Mouse (Mus musculus) B cell, adult 2 months (primary cell): ENCODE measurements around the gene Sord.

Experiments used
- DNase-seq, 2 experiments: peaks; one replicate each; pipeline ENCODE4 v3.0.0; 2022

Gene Sord

GRCm38 (mm10) chr2:122240735-122241134 is 6.2 kb downstream of the Sord start:
- DNase-seq, result no peak

DNA sequence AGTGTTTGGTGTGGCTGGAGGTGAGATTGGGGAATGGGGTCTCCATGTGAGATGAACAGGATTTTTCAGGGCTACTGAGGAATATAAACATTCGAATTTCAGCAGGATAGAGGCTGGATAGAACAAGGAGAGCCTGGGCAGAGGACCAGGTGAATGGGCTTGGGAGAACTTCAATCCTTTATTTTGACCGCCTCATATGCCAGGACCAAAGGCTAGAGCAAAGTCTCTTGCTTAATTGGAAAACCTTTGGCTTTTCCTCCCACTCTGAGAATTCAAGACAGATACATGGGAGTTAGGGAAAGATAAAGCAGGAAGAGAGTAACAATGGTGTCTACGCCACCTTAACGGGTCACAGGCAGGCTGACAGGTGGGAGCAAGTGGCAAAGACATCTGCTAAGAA is 6.7 kb downstream of the Sord start:
- DNase-seq, result no peak

DNA sequence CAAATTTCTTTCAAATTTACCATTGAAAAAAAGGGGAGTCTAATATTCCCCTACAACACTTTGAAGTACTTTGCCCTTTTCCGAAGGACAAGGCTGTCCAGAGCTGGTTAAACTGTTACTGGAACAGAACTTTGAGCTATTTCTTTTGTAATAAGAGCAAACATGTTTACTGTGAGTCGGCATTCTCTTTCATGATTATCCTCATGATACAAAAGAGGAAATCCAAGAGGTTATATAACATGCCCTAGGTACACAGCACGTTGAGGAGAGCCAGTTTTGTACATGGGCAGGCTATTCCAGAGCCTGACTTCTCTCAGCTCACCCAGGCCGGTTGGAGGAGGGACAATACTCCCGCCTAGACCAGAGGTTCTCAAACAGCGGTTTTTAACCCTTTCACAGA is 7.4 kb downstream of the Sord start:
- DNase-seq, result no peak

DNA sequence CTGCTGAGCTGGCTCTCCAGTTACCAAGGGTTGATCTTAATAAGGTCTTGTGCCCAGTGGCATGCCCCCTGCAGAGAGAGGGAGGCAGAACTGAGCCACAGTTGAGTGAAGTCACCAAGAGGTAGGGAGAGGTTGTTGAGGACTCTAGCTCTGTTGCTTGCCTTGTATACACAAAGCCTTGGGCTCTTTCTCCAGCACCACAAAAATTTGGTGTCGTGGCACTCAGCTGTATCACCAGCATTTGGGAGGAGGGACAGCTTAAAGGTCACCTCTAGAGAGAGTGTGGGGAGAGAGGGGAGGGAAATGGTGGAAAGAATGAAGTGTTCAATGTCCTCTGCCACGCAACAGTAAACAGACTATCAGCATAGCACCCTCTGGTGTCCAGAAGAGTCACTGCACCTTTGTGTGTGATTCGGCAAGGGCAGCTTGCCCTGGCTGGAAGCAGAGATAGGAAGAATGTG is 9.2 kb downstream of the Sord start:
- DNase-seq, result peak; percentile 79 to 80

GRCm38 (mm10) chr2:122247786-122248185 is 13.2 kb downstream of the Sord start:
- no peak for DNase-seq

GRCm38 (mm10) chr2:122255997-122256396 is 21.4 kb downstream of the Sord start:
- no peak for DNase-seq

GRCm38 (mm10) chr2:122260729-122261128 is 26.2 kb downstream of the Sord start:
- DNase-seq, result no peak

DNA sequence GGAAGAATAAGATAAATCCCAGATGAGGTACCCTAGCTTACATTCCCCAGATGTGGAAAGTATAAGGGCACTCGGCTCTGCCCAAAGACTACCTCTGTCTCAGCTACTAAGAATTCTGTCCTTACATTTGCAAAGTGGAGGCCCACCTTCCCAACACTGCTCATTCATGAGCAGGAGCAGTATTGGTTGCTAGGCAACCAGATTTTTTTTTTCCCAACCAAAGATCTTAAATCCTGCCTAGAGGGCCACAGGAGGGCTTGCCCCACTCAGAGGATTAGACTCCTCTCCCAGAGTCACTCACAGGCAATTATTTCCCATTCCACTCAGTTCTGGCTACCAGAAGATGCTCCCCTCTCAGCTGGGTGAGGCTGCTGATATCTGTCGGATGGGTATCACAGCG is 30.1 kb downstream of the Sord start:
- no peak for DNase-seq

GRCm38 (mm10) chr2:122266407-122267193 is 32.1 kb downstream of the Sord start:
- no peak for DNase-seq

GRCm38 (mm10) chr2:122278769-122279168 is 44.2 kb downstream of the Sord start:
- no peak for DNase-seq

DNA sequence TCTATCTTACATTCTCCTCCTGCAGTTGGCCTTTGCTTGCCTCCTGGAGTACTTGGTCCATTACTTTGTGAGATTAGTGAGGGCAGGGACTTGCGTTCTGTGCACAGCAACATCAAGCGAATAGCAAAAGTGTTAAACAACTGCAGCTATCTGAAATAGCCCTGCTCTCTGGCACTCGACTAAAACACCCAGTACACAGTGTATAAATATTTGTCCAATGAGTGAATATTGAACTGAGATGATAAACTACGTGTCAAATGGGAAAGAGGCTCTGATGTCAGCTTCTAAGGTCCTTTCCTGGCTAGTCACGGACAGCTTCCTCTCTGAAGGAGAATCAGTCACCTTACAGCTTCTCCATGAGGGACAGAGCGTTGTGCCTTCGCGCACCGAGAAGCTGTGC is 49.5 kb downstream of the Sord start:
- DNase-seq, result no peak

DNA sequence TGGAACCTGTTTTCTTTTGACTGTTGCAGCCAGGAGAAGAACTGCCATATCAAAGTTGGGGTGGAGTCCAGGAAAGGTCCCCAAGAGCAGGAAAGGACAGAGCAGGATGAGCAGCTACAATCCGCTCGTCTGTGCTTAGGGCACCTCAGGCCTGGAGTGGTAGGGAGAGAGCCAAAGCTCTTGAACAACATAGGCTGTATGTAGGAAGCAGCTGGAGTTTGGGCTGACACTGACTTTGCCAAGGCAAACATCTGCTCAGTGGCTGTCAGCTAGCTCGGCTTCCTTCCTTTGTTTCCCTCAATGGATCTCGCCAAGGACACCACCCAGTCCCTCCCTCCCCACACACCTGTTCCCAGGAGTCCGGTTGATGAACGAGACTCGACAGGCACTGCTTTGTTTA is 51.6 kb downstream of the Sord start:
- DNase-seq, result no peak

DNA sequence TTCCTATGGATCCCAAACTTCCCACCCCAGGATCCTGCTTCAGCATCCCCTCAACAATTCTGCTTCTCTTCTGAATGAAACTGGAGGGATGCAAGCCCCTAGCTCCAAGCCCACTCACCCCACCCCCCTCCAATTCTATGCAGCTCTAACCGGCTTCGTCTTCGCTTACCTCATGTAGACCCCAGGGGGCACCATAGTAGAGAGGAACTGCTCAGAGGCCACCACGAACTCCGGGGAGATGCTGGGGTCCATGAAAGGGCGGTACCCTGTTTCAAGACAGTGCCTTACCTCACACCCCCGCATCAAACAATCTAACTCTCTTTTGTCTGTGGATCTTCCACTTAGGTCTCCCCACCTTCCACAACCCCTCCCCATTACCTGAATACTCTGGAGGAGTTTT is 60.4 kb downstream of the Sord start:
- peak; percentile 11 to 17 for DNase-seq

DNA sequence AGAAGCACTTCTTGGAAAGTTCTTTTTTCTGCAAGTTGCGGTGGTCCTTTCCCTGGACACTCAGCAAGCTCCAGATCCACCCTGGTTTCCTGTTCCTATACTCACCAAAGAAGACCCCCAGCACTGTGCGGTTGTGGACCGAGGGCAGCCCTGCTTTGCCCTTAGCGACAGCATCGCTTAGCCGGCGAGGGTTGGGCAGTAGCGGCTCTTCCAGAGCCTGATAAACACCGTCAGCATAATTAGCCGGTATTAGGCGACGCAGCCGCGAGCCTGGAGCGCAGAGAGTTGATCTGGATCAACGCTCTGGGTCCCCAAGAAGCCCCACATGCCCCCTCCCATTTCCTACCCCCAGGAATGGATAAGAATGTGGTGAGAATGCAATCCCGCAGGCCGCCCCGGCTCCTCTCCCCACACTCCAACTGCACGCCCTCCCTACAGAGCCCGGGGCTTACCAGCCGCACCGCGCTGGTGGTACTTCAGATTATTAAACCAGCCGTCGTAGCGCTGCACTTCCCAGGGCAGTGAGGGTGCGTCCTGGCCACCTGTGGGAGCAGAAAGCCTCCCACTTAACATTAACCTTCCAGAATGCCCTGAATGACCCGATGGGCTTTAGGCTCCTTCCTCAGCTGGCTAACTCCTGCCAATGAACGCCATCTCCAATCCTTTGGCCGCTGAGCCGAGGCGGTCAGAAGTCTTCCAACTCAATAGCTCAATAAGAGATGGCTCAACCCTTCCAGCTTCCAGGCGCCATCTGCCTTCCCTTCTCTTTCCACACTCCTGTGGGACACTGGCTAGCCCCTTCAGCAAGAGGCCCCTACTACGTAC is 62.9 kb downstream of the Sord start:
- DNase-seq, result peak; percentile 13 to 25

- peak in 1 of 2 experiments; percentile 26 for DNase-seq
Observed at GRCm38 (mm10) chr2:122298096-122298499, 63.5 kb downstream of the Sord start, which contains the start of gene Duox2. Gene Duox2 (minus strand): TSS chr2:122298449.

- DNase-seq, result peak; percentile 78
Observed at GRCm38 (mm10) chr2:122298596-122299490, 64.3 kb downstream of the Sord start, which contains the start of gene Duoxa2. Gene Duoxa2 (plus strand): TSS chr2:122298900.

- peak; percentile 18 to 27 for DNase-seq
Observed at GRCm38 (mm10) chr2:122299911-122300655, 65.5 kb downstream of the Sord start.

DNA sequence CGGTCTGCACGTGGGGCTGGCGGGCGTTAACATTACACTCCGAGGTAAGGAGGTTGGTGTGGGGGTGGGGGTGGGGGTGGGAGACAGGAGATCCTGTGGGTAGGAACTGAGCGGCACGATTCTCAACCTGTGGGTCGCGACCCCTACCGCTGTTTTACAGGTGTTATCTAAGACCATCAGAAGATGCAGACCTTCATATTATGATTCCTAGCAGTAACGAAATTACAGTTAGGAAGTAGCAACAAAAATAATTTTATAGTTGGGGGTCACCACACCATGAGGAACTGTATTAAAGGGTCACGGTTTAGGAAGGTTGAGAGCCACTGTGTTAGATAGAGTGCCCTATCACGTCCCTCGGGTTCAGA is 66.1 kb downstream of the Sord start:
- no peak for DNase-seq

DNA sequence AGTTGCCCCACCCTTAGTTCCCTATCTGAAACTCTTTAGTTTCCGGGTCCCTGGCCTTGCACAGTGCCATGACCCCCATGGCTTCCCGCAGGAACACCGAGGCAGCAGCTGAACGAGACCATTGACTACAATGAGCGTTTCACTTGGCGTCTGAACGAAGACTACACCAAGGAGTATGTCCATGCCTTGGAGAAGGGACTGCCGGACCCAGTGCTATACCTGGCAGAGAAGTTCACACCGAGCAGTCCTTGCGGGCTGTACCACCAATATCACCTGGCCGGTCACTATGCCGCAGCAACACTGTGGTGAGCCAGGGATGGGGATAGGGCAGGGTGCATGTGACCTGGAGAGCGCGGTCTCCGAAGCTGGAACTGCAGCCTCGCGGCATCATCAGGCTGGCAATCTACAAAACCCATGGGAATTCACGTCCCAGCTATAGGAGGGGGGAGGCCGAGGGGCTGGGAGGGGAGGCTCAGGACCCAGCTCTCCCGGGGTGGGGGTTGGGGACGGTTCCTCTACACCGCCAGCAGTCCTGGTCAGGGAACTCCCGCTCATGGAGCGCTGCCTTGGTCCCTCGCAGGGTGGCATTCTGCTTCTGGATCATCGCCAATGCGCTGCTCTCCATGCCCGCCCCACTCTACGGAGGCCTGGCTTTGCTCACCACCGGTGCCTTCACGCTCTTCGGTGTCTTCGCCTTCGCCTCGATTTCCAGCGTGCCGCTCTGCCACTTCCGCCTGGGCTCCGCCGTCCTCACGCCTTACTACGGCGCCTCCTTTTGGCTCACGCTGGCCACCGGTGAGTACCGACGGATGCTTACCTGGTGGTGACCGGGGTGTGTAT is 66.8 kb downstream of the Sord start:
- DNase-seq, result peak; percentile 49 to 50

DNA sequence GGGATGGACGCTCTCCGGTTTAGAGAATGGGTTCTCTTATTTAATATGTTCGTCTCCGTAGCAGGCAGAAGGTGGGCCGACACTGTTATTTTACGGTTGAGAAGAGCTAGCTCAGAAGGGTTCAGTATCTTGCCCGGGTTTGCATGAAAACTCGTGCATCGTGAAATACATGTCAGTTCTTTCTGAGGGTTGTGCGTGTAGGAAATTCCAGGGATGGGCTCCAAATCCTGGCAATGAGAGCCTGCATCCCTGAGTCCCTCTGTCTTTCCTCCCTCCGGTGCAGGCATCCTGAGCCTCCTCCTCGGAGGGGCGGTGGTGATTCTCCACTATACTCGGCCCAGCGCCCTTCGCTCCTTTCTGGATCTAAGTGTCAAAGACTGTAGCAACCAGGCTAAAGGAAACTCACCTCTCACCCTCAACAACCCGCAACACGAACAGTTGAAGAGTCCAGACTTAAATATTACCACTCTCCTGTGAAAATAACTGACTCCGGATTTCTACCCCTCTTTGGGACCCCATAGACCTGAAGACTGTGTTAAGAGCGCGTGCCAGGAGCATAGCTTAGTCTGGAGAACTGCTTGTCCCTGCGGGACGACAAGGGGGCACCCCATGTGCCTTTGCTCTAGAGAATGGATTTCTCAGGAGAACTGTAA is 67.5 kb downstream of the Sord start:
- no peak for DNase-seq
